Mouse (Mus musculus): ENCODE results near the gene Gm10663.

The Gm10663 gene

GRCm38 (mm10) chr8:65074733-65075132, at the start of gene Gm10663:
Gm10663 (plus strand) TSS chr8:65075033.
- POLR2A ChIA-PET: interaction anchor here in 1 of 4 experiments (0.8 kb wide), 1 partner anchor 28 kb away, joined by 3 read pairs; no protein-coding TSS in a partner anchor

DNA sequence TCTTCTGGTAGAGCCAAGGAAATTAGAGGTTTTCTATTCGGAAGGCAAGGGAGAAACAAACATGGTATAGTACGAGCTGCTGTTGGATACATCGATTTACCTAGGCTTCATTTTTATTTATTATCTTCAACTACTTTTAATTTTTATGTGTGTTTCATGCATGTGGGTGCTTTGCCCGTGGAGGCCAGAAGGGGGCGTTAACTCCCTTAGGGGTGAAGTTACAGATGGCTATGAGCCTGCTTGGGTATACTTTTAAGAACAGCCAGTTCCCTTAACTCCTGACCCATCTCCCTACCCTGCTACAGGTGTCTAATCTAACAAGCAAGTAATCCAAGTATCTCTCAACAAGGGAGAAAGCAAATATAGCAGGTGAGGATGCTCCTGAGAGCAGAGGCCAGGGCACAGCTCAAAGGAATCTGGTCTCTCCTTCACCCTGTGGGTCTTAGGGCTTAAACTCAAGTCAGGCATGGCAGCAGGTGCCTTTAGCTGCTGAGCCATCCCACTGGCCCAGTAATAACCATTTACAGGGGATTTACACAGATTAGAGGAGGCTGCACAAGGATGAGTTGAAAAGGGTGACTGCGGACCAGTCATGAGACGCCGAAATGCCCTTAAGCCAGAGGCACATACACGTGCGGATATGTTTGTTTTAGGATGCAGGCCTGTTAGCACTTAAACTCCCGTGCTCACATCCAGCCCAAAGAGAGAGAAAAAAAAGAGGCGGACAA, 45.7 kb upstream of the Gm10663 start:
- CTCF ChIA-PET: interaction anchor here in 3 of 4 experiments (0.6 to 1.6 kb wide), 5 partner anchors 15 to 80 kb away, joined by 3 to 6 read pairs (median 5); no protein-coding TSS in a partner anchor
- POLR2A ChIA-PET: interaction anchor here in 2 of 4 experiments (0.6 to 3.1 kb wide), 8 partner anchors 8 to 59 kb away, joined by 3 to 13 read pairs (median 4); partner anchors contain the start of gene Apela (in 1 of the 2)

More at GRCm38 (mm10) chr8:65074733-65075132, at the start of gene Gm10663:
- CTCF ChIA-PET: interaction anchor here in 1 of 4 experiments (0.9 kb wide), 1 partner anchor 297 kb away, joined by 3 read pairs; no protein-coding TSS in a partner anchor

DNA sequence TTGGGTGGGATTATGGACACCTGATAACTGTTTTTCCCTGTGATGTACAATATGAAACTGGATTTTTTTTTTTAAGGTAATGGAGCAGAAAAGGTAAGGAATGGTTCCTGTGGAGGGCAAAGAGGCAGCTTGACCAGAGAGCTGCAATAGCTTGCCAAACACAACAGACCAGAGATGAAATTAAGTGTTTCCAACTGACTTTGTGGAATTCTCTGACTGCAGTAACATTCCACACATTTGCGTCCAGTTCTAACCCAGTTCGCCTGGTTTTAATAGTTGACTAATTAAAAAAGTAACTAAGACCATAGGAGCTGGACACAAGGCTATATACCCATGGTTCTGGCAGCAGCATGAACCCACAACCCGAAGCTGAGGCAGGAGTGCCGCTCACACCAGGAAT, 45.1 kb upstream of the Gm10663 start:
- CTCF ChIA-PET: interaction anchor here in 2 of 4 experiments (0.6 to 1.6 kb wide), 5 partner anchors 14 to 79 kb away, joined by 3 to 6 read pairs (median 5); no protein-coding TSS in a partner anchor
- POLR2A ChIA-PET: interaction anchor here in 2 of 4 experiments (1.0 to 3.1 kb wide), 5 partner anchors 8 to 34 kb away, joined by 3 to 13 read pairs (median 6); partner anchors contain the start of gene Apela (in 1 of the 2)

DNA sequence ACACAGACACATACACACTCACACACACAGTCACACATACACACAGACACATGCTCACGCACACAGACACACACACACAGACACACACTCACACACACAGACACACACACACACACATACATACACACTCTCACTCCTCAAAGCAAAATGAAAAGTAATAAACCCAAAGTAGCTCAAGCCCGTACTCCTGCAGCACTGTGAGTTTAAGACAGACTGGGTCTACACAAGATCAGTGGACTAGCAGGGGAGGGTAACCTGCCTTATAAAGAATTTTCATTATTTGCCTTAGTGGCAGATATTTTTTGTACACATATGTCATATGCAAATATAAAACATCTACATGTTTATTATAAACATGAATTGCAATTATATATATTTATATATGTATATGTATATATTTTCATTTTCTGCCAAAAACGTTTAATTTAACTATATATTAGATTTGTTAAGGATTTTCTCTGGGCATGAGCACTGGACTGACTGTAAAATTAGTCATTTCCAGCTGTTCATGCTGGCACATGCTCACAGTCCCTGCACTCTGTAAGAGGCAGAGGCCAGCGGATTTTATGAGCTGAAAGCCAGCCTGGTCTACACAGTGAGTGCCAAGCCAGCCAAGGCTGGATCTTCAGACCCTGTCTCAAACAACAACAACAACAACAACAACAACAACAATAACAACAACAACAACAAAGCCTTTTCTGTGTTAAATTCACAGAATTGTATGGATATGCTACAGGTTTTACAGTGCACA, 43.9 kb upstream of the Gm10663 start:
- ChIA-PET CTCF (no interaction called here), POLR2A (interaction anchor here in 2 of 4 experiments (0.5 to 3.1 kb wide), 9 partner anchors 12 to 170 kb away, joined by 3 to 13 read pairs (median 6); partner anchors contain the start of genes Trim60 (in 1 of the 2) and Trim61 (in 1 of the 2))

- ChIA-PET POLR2A (interaction anchor here in 2 of 4 experiments (0.8 to 3.1 kb wide), 7 partner anchors 12 to 44 kb away, joined by 4 to 13 read pairs (median 6); partner anchors contain the start of genes Trim60 (in 1 of the 2) and Trim61 (in 1 of the 2)), CTCF (no interaction called here)
Observed at GRCm38 (mm10) chr8:65032107-65032506, 42.7 kb upstream of the Gm10663 start.

- ChIA-PET CTCF (no interaction called here), POLR2A (interaction anchor here (0.5 to 3.3 kb wide), 15 partner anchors 10 to 57 kb away, joined by 3 to 27 read pairs (median 4); no protein-coding TSS in a partner anchor)
Observed at GRCm38 (mm10) chr8:65033056-65033455, 41.8 kb upstream of the Gm10663 start.

DNA sequence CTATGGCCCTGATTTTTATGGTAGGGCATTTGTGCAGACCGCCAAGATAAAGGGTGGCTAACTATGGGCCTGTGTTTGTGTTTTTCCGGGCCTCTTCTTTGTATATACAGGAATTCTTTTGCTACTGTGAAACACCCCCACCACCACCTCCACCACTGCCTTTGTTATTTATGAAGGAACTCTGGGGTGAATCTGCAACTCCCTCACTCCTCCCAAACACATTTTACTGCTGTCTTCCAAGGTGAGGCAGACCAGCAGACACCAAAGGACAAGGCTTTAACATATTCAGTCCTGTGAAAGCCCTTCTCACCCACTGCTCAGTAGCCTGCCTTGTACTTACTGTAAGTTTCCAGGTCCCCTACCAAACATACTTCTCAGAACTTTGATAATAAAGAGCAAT, 40.7 kb upstream of the Gm10663 start:
- CTCF ChIA-PET: interaction anchor here in 1 of 4 experiments (1.2 kb wide), 1 partner anchor 11 kb away, joined by 6 read pairs; no protein-coding TSS in a partner anchor
- POLR2A ChIA-PET: interaction anchor here (0.7 to 3.3 kb wide), 30 partner anchors 9 to 1452 kb away, joined by 3 to 27 read pairs (median 4); partner anchors contain the start of genes Tma16 (in 1 of the 4) and Tmem192 (in 1 of the 4)

DNA sequence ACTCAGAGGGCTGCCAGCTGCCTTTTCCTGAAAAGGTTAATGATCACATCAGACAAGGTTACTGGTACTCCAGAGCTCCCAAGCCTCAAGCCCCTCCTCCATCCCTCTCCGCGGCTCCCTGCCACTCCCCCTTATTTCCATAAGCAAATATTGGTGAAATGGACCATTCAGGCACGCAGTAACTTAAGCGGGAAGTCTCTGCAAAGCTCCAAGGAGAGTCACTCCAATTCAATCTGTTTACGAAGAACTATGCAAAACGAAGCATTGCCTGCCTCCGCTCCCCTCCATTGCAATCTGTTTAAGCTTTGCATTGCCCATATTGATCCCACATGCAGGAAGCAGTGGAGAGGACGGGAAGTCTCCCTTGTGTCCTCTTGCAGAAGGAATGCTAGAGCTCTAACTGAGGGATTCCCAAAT, 37.7 kb upstream of the Gm10663 start, which contains the start of gene Apela:
TSS of gene Apela (minus strand) at position 220 of the 417 bp plus-strand sequence.
- ChIA-PET POLR2A (interaction anchor here (0.6 to 3.7 kb wide), 29 partner anchors 8 to 238 kb away, joined by 3 to 53 read pairs (median 4); no protein-coding TSS in a partner anchor), CTCF (interaction anchor here in 3 of 4 experiments (0.5 to 1.4 kb wide), 5 partner anchors 9 to 345 kb away, joined by 3 to 13 read pairs (median 3); no protein-coding TSS in a partner anchor)

DNA sequence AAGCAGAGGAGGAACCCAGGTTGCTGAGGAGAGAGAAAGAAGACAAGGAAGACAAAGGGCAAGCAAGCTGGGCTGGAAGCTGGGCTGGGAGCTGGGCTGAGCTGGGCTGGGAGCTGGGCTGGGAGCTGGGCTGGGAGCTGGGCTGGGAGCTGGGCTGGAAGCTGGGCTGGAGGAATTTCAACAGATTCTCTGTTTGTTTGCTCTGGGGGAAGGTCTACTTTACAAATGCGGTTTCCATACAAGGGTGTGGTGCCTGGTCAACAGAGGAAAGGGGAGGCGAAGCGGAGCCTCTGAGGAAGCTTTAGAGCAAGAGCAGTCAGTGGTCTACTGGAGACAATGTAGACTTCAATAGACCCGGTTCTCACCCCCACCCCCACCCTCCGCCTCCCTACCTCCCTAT, 28.3 kb upstream of the Gm10663 start:
- CTCF ChIA-PET: interaction anchor here in 3 of 4 experiments (0.5 to 1.9 kb wide), 6 partner anchors 10 to 62 kb away, joined by 3 to 15 read pairs (median 4); partner anchors contain the start of gene Apela (in 1 of the 3)
- POLR2A ChIA-PET: interaction anchor here (0.5 to 5.2 kb wide), 37 partner anchors 8 to 428 kb away, joined by 3 to 53 read pairs (median 5); partner anchors contain the start of genes Apela (in 4 of the 4) and Gm10663 (in 1 of the 4)

DNA sequence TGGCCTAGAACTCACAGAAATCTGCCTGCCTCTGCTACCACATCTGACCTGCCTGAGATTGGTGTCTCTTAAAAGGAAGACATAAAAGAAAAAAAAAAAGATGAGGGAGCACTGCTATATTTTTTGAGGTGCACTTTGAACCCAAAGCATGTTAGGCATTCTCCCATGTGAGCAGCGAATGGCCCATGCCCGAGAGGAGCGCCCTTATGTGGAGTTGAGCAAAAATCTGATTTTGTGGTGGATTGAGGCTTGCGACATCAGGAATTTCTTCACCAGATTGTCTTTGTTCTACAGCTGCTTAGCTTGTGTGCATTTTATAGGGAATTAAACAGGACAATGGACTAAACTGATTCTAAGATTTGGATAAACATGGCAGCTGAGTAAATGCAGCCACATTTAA, 27.6 kb upstream of the Gm10663 start:
- POLR2A ChIA-PET: interaction anchor here (0.6 to 5.2 kb wide), 31 partner anchors 9 to 334 kb away, joined by 3 to 53 read pairs (median 5); partner anchors contain the start of genes Apela (in 4 of the 4) and Gm10663 (in 1 of the 4)
- CTCF ChIA-PET: interaction anchor here in 2 of 4 experiments (1.1 to 1.9 kb wide), 4 partner anchors 10 to 62 kb away, joined by 3 to 5 read pairs (median 4); partner anchors contain the start of gene Apela (in 1 of the 2)

DNA sequence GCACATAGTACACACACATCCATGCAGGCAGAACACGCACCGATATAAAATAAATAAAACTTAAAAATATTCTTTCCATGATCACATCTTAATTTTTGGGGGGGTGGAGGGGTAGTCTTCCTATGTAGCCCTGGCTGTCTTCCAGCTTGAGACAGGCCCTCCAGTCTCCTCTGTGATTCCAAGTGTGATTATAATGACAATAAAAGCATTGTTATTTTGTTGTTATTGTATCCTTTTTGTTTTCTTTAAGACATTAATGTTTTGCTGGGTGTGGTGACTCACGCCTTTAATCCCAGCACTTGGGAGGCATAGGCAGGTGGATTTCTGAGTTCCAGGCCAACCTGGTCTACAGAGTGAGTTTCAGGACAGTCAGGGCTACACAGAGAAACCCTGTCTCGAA, 27.0 kb upstream of the Gm10663 start:
- ChIA-PET CTCF (interaction anchor here in 1 of 4 experiments (0.6 to 1.9 kb wide), 2 partner anchors 25 to 925 kb away, joined by 3 to 5 read pairs; no protein-coding TSS in a partner anchor), POLR2A (interaction anchor here in 3 of 4 experiments (0.5 to 5.2 kb wide), 22 partner anchors 10 to 334 kb away, joined by 3 to 53 read pairs (median 6); partner anchors contain the start of gene Apela (in 3 of the 3))

DNA sequence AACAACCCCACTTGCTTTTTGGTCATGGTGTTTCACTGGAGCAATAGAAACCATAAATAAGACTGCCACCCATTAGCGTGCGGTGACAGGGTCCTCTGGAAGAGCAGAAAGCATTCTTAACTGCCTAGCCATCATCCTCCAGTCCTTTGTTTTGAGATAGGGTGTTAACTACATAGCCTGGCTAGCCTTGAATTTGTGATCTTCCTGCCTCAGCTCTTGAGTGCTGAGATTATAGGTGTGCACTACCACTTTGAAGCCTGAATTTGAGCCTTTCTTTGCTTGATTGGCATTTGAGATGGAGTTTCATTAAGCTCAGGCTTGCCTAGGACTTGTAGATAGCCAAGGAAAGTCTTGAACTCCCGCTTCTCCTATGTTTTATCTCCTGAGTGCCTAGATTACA, 21.3 kb upstream of the Gm10663 start:
- ChIA-PET CTCF (no interaction called here), POLR2A (interaction anchor here (0.6 to 3.2 kb wide), 21 partner anchors 8 to 106 kb away, joined by 3 to 19 read pairs (median 4); partner anchors contain the start of genes Apela (in 3 of the 4) and Tmem192 (in 1 of the 4))

GRCm38 (mm10) chr8:65053968-65054367, 20.9 kb upstream of the Gm10663 start:
- ChIA-PET POLR2A (interaction anchor here (0.6 to 3.2 kb wide), 20 partner anchors 8 to 107 kb away, joined by 3 to 19 read pairs (median 4); partner anchors contain the start of genes Apela (in 3 of the 4) and Tmem192 (in 1 of the 4)), CTCF (no interaction called here)

DNA sequence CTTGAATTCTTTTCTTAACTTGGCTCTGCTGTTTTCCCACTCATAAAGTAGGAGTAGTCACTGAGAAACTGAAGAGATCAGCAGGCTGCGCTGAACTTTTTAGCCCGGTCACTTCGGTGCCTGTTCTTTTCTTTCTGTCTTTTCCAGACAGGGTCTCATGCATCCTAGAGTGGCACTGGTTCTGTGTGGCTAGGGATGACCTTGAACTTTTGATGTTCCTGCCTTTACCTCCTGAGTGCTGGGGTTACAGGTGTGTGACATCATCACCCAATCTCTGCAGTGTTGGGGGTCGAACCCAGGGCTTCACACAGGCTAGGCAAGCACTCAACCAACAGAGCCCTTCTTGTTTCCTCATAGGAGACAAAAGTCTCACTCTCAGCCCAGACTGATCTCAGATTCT, 18.1 kb upstream of the Gm10663 start:
- ChIA-PET POLR2A (interaction anchor here in 1 of 4 experiments (0.9 kb wide), 1 partner anchor 10 kb away, joined by 5 read pairs; no protein-coding TSS in a partner anchor), CTCF (no interaction called here)

DNA sequence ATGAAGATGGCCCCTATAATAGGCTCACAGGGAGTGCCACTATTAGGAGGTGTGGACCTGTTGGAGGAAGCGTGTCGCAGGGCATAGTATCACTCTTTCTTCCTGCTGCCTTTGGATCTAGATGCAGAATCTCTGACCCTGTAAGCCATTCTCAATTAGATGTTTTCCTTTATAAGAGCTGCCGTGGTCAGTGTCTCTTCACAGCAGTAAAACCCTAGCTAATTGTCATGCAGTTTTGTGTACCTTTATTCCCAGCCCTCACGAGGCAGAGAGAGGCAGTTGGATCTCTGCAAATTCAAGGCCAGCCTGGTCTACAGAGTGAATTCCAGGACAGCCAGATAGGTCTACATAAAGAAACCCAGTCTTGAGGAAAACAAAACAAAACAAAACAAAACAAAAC, 12.6 kb upstream of the Gm10663 start:
- POLR2A ChIA-PET: interaction anchor here in 3 of 4 experiments (0.8 to 3.4 kb wide), 11 partner anchors 8 to 112 kb away, joined by 3 to 23 read pairs (median 5); partner anchors contain the start of gene Apela (in 1 of the 3)
- CTCF ChIA-PET: interaction anchor here in 1 of 4 experiments (1.0 kb wide), 1 partner anchor 24 kb away, joined by 4 read pairs; no protein-coding TSS in a partner anchor

DNA sequence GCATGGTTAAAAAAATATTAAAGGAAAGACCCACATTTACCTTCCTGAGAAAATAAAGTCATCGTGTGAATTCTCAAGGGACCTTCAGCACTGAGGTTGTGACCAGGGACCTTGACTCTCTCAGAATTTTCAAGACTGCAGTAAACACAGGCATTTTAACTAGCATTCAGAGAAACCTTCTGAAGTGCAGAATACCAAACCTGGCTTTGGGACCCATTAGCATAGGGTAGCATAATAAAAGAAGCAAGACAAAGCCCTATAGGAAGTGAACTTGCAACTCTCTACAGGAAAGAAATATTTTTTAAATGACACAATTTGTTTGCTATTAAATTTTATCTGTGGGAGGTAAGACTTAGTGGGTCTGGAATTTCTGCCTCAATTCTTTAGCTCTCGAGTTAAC, 10.8 kb upstream of the Gm10663 start:
- ChIA-PET CTCF (interaction anchor here in 1 of 4 experiments (0.5 kb wide), 1 partner anchor 18 kb away, joined by 5 read pairs; no protein-coding TSS in a partner anchor), POLR2A (interaction anchor here (0.5 to 5.1 kb wide), 26 partner anchors 8 to 1402 kb away, joined by 3 to 27 read pairs (median 4); partner anchors contain the start of gene Apela (in 3 of the 4))

DNA sequence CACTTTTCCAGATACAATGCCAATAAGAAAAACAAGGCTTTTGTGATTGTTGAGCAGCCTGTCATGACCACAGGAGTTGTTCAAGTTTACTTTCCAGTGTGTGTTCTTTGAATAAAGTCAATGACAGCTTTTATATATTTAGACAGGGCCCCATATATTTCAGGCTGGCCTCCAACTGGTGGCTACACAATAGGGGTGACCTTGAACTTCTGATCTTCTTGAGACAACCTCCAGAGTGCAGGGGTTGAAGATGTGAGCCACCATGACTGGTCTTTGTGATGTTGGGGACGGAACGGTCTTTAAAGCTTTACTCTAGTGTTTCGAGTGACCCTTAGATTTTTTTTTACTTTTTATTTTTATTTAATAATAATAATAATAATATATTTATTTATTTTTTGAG, 9.2 kb upstream of the Gm10663 start:
- POLR2A ChIA-PET: interaction anchor here in 3 of 4 experiments (0.8 to 5.1 kb wide), 7 partner anchors 12 to 129 kb away, joined by 3 to 27 read pairs (median 8); partner anchors contain the start of gene Apela (in 1 of the 3)
- CTCF ChIA-PET: no interaction called here
